Mouse (Mus musculus) megakaryocyte, embryonic 14.5 days (primary cell): ENCODE measurements around the gene Pus7l.

Experiments
- FLI1 ChIP-seq: IDR thresholded peaks from 2 replicates; pipeline ENCODE4 v1.6.1; 2012; ENCODE audit warnings: low read length, inconsistent platforms, mixed read lengths
- GATA1 ChIP-seq: IDR thresholded peaks from 3 replicates; pipeline ENCODE4 v1.6.1; 2012; ENCODE audit warnings: mixed read lengths, low read length, inconsistent platforms, borderline replicate concordance

GRCm38 (mm10) chr15:94489433-94489832 is 53.9 kb downstream of the Pus7l start:
- TF ChIP-seq GATA1: no peak
- TF ChIP-seq FLI1: no peak
